Mouse (Mus musculus): ENCODE data around the gene Antxr1.

The Antxr1 gene

DNA sequence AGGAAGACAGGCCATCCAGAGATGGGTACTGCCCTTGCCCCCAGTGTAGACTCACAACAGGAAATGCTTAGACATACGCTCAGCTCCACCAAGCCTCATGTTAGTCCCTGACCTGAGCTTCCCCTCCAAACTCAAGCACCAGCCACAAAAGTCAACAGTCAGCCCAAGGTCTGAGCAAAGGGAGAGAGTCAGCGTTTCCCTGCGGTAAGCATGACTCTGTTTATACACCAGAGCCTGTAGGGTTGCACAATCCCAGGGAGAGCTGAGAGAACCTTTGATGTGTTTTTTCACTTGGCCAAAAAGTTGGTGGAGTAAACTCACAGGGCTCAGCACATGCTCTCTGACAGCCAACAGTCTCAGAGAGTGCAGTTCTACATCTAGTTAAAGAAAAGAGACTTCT, 145.9 kb downstream of the Antxr1 start:
- DNase-seq (ENCODE audit: low read depth, low spot score): no peak

DNA sequence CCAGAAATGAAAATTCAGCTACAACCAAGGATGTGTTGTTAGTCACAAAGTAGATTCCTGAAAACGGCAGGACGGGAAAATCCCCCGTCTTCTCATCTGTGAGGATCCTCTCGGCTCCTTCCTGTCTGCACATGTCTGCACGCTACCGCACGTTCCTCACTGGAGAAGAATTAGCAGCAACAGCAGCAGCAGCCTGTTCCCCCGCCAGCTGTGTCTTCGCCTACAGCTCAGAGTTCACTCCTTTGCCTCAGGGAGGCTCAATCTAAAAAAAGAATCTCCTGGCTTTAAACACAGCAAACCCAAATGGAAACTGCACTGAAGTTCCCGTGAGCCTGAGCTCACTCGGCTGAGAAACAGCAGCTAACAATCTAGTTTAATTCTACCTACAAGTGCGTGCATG, 148.6 kb downstream of the Antxr1 start:
- DNase-seq (ENCODE audit: low read depth, low spot score): no peak

DNA sequence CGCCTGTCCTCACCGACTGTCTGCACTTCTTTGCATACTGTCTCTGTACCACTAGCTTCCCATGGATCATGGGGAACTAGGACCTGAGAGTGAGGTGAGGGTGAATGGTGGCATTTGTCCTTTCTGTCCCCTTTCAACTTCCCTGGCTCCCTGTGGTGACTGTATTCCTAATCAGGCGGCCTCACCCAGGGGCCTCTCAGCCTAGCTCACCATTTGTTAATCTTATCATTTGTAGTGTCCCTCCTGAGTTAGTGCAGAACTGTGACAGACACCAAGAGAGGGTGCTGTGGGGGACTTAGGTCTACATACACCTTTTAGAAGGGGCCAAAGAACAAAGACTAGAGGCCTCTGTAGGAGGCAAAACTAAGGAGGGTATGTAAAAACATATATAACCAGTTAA, 151.2 kb downstream of the Antxr1 start:
- no peak for DNase-seq (ENCODE audit: low read depth, low spot score)

DNA sequence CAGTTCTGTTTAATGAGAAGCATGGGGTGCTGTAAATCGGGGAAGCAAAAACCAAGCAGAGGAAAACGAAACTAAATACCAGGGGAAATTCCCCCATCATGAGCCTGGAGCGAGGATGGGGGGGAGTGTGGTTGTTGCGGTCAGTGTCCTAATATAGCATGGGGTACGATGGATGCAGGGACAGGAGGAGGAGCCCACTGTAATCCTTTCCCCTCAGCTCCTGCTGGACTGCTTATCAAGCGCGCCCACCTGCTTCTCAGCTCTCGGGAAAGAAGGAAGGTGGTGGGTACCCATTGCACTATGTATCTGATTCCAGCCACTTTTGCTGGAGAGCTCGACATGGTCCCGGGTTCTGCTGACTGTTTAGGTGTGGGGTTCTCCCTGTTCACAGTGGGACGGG, 151.6 kb downstream of the Antxr1 start:
- DNase-seq (ENCODE audit: low read depth, low spot score): no peak

DNA sequence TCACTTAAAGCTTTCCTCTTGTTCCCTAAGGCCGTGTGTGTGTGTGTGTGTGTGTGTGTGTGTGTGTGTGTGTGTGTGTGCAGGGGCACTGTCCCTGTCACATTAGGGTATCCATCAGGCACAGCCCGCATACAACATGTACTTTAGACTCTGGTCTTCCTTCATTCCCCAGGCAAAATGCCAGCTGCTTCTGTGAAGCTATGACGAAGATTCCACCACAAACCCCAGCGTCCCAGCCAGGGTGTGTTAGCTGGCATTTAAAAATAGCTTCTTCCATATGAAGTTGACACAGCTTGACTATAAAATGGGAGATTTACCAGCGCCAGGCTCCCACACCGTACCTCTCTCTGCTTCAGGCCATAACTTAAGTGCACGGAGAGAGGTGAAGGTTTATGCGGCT, 152.5 kb downstream of the Antxr1 start:
- no peak for DNase-seq (ENCODE audit: low read depth, low spot score)

DNA sequence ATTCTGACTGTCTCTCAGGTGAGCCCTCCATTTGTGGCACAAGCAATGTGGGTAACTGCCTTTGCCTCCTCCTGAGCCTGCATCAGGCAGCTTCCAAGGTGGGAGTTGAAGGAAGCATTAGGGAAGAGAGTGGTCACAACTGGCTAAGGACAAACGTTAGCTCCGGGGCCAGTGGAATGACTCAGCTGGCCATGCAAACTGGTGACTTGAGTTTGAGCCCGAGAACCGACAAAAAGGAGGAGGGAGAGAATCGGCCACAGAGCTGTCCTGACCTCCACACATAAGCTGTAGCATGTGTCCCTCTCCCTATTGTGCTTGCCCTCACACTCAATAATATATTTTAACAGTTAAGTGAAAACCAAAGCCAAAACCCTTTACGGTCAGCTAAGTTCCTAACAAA, 152.9 kb downstream of the Antxr1 start:
- DNase-seq (ENCODE audit: low read depth, low spot score): no peak

DNA sequence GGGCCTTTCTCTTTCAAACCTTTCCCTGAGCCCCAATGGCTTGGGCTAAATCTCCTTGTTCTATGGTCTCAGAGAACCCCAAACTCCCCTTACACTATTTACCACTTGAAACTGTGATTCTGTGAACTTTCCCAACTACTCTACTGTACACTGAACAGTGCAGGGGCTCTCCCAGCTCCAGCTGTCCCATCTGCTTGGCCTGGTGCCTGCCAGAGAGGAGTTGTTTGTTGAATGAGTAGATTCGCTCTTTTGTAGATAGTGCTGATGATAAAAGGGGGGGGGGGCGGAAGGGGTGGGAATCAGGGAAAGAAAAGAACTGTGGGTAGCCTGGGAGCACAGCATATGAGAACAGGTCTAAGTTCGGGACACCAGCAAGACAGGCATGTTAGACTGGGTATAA, 164.2 kb downstream of the Antxr1 start:
- no peak for DNase-seq (ENCODE audit: low read depth, low spot score)

DNA sequence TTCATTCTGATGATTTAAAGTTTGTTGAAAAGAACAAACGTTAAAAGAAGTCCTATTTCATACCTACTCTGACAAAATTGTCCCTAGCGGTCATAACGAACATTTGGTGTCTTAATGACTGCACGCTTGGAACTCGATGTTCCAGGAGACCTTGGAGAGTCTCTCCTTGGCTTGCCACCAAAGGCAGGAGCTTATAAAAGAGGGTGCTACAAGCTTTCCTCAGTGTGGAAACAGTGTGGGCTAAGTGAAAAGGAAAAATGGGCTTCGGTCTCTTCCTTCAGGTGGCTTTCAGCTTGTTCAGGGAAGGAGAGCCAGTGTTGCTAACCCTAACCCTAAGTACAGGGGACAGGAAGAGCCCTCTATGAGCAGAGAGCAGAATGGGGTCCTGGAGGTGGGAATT, 164.7 kb downstream of the Antxr1 start:
- no peak for DNase-seq (ENCODE audit: low read depth, low spot score)

DNA sequence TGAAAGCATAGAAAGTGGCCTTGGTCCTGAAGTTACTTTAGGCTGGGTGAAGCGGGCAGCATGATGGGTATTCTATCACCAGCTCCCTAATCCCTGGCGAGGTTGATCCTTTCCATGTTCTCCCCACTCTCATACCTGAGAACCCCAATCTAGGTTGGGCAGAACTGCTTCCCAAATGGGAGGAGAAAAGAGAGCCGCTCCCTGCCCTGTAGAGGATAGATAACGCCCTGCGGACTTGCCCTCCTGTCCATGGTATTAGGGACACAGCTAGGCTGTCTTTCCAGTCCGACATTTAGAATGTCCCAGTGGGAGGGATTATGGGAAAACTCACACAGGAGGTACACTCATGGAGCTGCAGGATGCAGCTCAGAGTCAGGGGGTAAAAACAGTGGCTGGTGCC, 165.3 kb downstream of the Antxr1 start:
- DNase-seq (ENCODE audit: low read depth, low spot score): no peak

DNA sequence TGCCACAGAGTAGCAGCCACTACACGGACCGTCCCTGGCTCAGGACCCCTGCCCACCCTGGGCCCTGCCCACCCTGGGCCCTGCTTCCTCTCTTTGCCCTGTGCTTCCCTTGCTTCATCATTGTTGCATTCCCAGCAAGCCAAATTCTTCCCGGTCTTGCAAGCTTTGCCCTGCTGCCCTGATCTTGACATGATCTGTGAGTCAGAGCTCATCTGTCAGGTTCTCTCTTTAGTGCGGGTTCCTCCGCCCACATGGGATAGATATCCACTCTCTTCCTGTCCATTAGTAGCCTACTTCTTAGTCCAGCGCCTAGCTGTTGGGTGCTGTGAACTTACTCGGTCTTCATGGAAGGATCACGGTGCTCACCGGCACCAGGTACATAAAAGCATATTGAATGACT, 167.6 kb downstream of the Antxr1 start:
- DNase-seq (ENCODE audit: low read depth, low spot score): no peak

DNA sequence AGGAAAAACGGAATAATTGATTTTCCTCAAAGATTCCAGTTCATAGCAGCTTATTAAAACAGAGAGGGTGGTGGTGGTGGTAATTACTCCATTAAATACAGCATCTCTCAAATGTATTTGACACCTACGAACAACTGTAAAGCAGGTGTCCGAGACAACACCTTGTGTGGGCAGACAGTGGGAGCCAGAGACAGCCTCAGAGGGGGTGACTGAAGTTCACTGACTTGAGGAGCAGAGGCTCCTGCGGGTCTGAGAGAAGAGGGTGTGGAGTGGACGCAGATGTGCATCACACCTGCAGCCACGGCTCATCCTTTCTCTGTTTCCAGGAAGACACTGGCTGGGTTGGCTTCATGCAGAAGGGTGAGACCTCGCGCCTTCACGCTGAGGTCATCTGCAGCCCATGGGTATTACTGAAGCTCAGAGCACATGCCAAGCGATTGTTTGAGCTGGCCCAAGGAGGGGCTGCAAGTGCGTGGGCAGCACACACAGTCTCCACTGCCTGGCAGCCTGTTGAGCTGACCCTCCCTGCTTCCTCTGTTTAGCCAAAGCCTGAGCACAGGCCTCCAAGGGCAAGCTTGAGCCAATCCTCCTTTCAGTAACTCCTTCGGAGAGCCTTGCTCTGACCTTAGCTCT, 168.8 kb downstream of the Antxr1 start:
- no peak for DNase-seq (ENCODE audit: low read depth, low spot score)

DNA sequence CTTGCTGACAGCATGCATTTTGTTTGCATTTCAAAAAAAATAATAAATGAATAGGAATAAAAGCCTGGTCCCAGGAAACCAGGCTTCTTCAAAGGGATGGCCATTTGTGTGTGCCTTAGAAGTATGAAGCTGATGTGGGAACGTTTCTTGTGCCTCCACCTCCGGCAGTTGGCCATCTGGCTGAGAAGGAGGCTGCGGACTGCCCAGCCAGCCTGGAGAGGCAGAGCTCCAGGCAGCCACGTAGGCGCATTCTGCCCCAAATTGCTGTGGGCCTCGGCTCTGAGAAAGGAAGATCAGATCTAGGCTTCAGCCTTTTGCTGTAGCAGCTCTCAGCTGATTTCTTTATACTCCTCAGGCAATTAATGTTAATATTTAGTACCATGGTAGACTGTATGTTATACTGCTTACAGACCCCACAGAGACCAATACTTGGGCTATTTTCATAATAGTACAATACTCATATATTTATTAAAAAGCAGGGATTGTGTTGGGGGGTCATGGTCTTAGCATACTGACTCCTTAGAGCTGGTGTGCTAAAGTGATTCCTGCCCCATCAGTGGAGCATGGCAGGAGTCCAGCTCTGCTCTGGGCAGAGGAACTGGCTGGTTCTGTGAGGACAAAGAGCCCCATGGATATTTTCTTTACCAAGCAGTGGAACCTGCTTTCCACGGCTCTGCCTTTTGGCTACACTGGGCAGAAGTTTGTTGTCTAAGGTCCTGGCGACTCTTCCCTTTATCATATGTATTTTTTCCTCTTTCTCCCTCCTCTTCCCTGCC, 169.9 kb downstream of the Antxr1 start:
- DNase-seq (ENCODE audit: low read depth, low spot score): no peak

DNA sequence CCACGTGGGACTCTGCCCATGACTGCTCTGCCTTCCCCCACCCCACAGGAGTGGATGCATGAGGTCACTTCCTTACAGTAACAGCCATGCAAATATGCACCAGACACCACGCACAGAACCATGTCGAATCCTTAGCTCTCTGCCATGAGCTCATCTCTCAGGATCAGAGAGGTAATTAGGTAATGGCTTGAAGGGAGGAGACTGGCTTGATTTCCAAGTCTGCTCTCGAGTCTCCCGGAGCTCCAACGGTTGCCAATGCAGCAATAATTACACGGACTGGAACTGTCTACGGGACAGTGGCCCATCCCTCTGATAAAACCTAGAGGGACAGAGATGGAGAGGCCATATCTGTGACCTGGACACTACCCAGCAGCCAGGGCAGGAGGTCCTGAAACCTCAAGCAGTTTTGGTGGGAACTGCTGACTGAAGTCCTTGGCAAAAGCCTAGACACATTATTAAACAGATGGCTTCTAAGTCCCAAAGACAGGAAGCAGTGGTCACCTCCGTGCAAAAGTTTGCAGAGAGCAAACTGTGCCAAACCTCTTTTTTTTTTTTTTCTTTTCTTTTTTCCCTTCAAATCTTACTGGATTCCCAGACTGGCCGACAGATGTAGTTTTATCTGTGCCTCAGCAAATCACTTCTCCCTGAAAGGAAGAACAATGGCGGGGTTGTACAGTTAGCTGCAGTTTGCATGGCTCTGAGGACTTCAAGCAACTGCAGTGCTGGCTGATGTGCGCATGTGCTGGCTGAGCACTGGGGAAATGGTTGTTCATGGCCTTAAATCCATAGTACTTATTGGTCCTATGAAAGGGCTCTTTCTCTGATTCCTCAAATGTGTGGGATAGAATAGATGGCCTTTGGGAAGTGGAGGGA, 174.0 kb downstream of the Antxr1 start:
- DNase-seq (ENCODE audit: low read depth, low spot score): no peak

DNA sequence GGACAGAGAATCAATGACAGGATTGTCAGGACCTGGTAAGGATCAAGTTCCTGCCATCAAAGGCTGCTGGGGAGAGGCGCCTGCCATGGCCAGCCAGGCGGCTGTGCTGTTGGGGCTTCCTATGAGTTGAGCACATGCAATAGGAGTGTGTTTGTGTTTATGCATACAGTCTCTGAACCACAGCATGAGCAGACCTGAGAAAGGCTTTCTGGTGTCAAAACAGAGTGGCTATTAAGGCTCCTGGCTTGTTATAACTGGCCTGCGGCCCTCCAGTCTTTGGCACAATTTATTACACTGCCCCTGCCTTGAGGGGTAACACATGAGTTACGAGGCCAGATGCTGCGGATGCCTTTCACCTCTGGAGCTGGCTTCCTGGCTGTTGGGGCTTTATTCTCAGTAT, 175.4 kb downstream of the Antxr1 start:
- DNase-seq (ENCODE audit: low read depth, low spot score): no peak

DNA sequence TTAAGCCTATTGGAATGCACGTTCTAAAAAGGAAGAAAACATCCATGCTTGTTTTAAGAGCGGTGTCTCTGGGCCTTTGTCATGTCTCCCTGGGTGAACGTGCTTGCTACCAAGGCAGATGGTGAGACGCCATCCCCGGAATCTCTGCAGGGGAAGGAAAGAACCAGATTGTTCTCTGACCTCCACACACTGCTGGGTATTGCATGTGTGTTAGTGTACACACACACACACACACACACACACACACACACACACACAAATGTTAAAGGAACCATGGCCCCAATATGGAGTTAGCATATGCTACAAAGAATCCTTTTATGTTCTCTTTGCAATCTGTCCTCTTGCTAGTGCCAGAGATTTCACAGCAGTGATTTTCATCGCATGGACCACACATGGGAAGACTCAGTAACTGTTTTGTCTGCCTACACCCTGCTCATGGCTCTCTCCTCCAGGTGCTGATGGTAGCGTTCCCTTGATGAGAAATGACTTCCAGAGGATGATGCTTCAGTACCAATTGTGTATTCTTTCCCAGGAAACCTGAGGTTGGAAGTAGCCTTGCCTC, 177.5 kb downstream of the Antxr1 start:
- DNase-seq (ENCODE audit: low read depth, low spot score): no peak

DNA sequence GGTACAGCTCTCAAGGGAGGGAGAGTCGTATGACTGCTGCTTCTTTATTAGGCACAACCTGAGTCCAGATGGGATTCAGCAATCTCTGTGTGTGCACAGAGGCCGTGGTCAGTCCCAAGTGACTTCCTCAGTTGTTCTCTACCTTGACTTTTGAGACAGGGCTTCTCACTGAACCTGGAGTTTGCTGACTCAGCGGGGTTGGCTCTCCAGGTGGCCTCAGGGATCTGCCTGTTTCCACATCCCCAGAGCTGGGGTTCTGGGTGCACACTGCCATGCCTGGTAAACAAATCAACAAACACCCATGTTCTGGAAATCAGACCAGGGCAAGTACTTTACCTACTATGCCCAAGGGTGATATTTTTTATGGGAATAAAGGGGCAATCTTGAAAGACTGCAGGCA, 181.8 kb downstream of the Antxr1 start:
- no peak for DNase-seq (ENCODE audit: low read depth, low spot score)

DNA sequence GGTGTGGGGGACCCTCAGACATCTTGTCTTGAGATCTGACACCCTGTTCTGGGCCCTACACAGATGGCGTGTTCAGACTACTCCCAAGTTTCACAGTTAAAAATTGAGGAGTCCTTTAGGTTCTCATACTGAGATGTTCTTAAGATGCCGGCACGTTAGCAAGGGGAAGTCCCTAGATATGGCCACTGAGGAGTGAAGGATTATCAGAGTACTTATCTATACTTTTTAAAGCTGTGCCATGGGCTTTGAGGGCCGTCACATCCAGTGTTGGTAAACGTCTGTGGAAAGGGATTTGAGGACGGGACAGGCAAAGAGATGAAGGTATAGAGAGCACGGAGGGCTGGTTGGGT, 182.4 kb downstream of the Antxr1 start:
- DNase-seq (ENCODE audit: low read depth, low spot score): no peak

DNA sequence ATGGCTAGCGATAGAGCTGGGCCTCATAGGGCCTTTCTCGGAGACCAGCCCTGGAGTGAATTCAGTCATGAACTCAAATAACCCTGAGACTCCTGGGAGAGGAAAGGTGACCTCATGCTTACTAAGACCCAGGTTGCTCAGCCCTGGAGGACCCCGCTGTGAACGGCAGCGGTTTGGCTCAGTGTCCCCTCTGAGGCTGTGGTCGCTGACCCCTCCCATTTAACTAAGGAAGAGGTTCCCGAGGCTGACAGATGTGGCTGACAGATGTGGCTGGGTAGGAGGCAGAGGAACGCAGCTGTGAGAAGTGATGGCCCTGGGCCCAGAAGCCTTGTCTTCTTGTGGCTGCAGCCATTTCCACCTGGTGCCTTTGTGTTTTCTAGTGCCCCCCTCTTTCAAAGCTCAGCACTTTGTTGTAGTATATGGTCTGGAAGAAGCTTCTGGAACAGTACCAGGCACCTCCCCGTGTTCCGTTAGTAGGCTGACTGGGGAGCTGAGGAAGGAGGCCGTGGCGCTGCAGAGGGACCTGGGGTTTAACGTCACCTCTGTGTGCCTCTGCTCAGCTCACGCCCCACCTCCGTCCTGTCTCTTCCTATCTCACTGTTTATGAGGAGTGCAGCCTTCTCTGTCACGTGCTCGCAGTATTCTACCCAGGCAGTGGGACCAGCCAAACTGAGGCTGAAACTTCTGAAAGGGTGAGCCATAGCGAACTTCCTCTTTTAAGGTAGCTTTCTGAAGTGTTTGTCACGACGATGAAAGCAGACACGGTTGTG, 183.0 kb downstream of the Antxr1 start:
- no peak for DNase-seq (ENCODE audit: low read depth, low spot score)

DNA sequence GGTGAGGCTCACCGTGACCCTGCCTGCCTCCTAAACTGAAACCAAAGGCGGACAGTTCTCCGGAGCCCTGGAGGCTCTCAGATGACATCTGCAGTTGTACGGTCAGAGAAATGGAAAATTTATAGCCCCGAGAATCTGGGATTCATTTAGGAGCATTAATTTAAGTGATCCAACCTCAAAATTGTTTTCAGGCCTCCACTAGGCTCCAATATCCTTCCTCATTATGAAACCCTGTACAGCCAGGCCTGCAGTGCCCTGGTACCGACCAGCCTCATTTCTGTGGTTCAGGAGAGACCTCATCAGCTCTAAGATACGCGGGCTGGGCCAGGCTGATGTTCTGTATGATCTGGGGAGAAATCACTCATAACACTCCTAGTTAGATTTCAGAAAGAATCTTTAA, 184.2 kb downstream of the Antxr1 start:
- no peak for DNase-seq (ENCODE audit: low read depth, low spot score)

DNA sequence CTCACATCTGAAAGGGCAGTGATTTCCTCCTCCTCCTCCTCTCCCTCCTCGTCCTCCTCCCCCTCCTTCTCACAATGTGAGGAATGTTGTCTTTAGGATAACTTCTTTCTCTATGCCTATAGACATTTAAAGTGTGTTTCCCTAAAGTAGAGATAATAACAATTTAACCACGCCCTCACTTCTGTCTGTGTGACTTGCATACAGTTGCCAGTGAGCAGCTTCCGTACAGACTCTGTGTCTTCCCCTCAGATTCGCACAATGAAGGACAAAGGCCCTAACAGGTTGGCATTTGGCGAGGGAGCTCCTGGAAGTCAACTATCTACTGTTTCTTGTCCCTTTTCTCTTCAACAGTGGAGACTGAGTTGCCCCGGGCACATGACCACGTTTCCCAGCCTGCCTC, 185.2 kb downstream of the Antxr1 start:
- DNase-seq (ENCODE audit: low read depth, low spot score): peak; percentile 14

DNA sequence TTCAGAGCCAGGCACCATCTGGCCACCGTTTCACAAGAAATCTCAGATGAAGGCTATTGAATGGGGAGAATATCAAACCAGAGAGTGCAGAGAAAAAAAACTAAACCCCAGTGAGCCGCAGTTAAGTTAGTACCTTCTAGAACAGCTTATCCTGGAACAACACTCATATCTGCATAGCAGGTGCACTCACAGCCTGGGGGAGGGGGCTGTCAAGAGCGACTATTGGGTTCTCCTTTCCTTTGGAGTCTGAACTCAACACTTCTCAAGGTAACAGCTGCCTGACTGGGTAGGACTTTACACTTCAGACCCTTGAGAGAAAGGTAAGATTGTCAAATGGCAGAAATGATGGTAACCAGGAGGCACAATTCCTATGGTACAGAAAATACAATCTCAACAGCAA, 187.7 kb downstream of the Antxr1 start:
- no peak for DNase-seq (ENCODE audit: low read depth, low spot score)

DNA sequence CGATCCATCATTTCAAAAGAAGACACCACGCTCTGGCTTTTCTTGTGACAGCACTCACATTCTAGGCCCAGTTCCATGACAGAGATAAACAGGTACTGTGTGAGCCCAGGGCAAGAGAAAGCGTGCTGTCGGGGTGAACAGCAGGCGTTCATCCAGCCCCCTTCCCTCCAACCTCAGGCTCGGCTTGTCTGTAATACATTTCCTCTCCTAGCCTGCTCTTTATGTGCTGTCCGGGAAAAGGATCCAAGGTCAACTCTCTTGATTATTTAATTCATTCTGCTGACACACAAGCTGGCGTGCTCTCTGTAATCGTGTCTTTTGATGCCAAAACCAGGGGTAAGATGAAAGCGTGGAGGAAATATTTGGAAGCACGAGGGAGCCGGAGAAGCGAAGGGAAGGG, 192.0 kb downstream of the Antxr1 start:
- no peak for DNase-seq (ENCODE audit: low read depth, low spot score)
